Mouse (Mus musculus) MEL (cell line): ENCODE data around the gene Fbf1.

Experiments used
- BHLHE40 ChIP-seq: IDR thresholded peaks from 2 replicates; pipeline ENCODE4 v1.6.1; 2012; ENCODE audit warnings: low read depth, mild to moderate bottlenecking, inconsistent platforms, low read length, improper control_type of control experiment, borderline replicate concordance
- CTCF ChIP-seq, 3 experiments: IDR thresholded peaks in 2 of 3; conservative IDR thresholded peaks in 1 of 3; 2 replicates each; pipeline ENCODE4 v1.5.1; 2011 to 2012; ENCODE audit warnings: low read length in 3 of 3, low read depth in 2 of 3, mild to moderate bottlenecking in 2 of 3, improper control_type of control experiment in 1 of 3, inconsistent platforms in 1 of 3, mixed read lengths in 1 of 3, moderate library complexity in 1 of 3; ENCODE audit not compliant: control insufficient read depth in 1 of 3, insufficient read depth in 1 of 3, poor library complexity in 1 of 3, severe bottlenecking in 1 of 3
- EP300 ChIP-seq, 2 experiments: IDR thresholded peaks; 2 replicates each; pipeline ENCODE4 v1.6.1; 2011; ENCODE audit warnings: improper control_type of control experiment in 2 of 2, low read length in 2 of 2, low read depth in 1 of 2, mild to moderate bottlenecking in 1 of 2
- GABPA ChIP-seq: IDR thresholded peaks from 2 replicates; pipeline ENCODE4 v1.6.1; 2012; ENCODE audit warnings: low read depth, mild to moderate bottlenecking, inconsistent platforms, low read length, improper control_type of control experiment, moderate library complexity
- MAFK ChIP-seq: IDR thresholded peaks from 2 replicates; pipeline ENCODE4 v1.6.1; 2011; ENCODE audit warnings: low read depth, mild to moderate bottlenecking, low read length, improper control_type of control experiment, borderline replicate concordance
- MAX ChIP-seq: IDR thresholded peaks from 2 replicates; pipeline ENCODE4 v1.6.1; 2011; ENCODE audit warnings: low read length, improper control_type of control experiment
- MYB ChIP-seq: IDR thresholded peaks from 2 replicates; pipeline ENCODE4 v1.6.1; 2011; ENCODE audit warnings: mild to moderate bottlenecking, low read depth, low read length, improper control_type of control experiment
- POLR2A ChIP-seq, 2 experiments: IDR thresholded peaks; 2 replicates each; pipeline ENCODE4 v1.6.1; 2011 to 2012; ENCODE audit warnings: low read length in 2 of 2, mild to moderate bottlenecking in 2 of 2, control low read depth in 1 of 2, improper control_type of control experiment in 1 of 2, low read depth in 1 of 2, moderate library complexity in 1 of 2; ENCODE audit not compliant: control insufficient read depth in 1 of 2, insufficient read depth in 1 of 2, poor library complexity in 1 of 2
- POLR2AphosphoS2 ChIP-seq: IDR thresholded peaks from 2 replicates; pipeline ENCODE4 v1.6.1; 2011; ENCODE audit warnings: low read length, improper control_type of control experiment
- POLR2AphosphoS5 ChIP-seq: IDR thresholded peaks from 2 replicates; pipeline ENCODE4 v1.6.1; 2012; ENCODE audit warnings: low read depth, borderline replicate concordance, mild to moderate bottlenecking, inconsistent platforms, low read length, moderate library complexity, mixed read lengths
- SMC3 ChIP-seq: IDR thresholded peaks from 2 replicates; pipeline ENCODE4 v1.6.1; 2011; ENCODE audit warnings: low read depth, low read length, improper control_type of control experiment
- TBP ChIP-seq: IDR thresholded peaks from 2 replicates; pipeline ENCODE4 v1.8.0; 2011; ENCODE audit warnings: low read depth, low read length, improper control_type of control experiment
- TCF12 ChIP-seq: IDR thresholded peaks from 2 replicates; pipeline ENCODE4 v1.6.1; 2014; ENCODE audit warnings: low read depth, mild to moderate bottlenecking, inconsistent platforms, low read length, improper control_type of control experiment, moderate library complexity
- ZKSCAN1 ChIP-seq: IDR thresholded peaks from 2 replicates; pipeline ENCODE4 v1.6.1; 2012; ENCODE audit warnings: low read depth, mild to moderate bottlenecking, inconsistent platforms, low read length, improper control_type of control experiment, moderate library complexity

DNA sequence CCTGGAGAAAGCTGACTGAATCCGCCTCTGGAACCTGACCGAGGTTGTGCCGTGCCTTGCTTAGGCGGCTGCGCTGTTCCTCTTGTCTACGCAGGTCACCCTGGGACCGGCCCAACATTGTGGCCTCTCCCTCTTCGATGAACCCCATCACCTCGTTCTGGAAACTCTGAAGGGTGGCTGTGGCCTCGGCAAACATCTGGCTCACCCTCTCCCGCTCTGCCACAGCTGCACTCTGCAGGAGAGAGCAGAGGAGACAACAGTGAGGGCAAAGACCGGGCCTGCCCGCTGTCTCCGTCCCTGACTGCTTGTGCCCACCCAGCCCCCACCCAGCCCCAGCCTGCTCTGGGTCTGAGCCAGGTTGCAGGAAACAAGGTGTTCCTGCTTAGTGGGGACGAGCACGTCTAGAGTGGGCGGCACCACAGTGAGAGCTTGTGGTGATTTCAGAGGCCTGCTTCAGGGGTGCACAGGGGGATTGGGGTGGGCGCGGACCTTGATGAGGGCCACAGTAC is 60.1 kb downstream of the Fbf1 start:
- no peak for TF ChIP-seq EP300 (IDR thresholded peaks at IDR 0.05; ENCODE audit: low read depth in 1 of 2, low read length in 2 of 2)
- TF ChIP-seq POLR2A (IDR thresholded peaks at IDR 0.05; ENCODE audit: control insufficient read depth in 1 of 2, insufficient read depth in 1 of 2, low read depth in 1 of 2, low read length in 2 of 2, poor library complexity in 1 of 2) = no peak
- TF ChIP-seq SMC3 = no peak
- TF ChIP-seq GABPA = no peak
- TF ChIP-seq MYB = no peak
- TF ChIP-seq CTCF (IDR thresholded peaks at IDR 0.05 in 2 of 3, conservative IDR thresholded peaks at IDR 0.05 in 1 of 3; ENCODE audit: control insufficient read depth in 1 of 3, insufficient read depth in 1 of 3, low read depth in 2 of 3, low read length in 3 of 3, poor library complexity in 1 of 3, severe bottlenecking in 1 of 3) = no peak
- no peak for TF ChIP-seq BHLHE40
- TF ChIP-seq TBP = no peak
- TF ChIP-seq MAFK = no peak
- no peak for TF ChIP-seq MAX
- TF ChIP-seq ZKSCAN1 = no peak
- TF ChIP-seq TCF12 = no peak
- TF ChIP-seq POLR2AphosphoS2 = no peak
- no peak for TF ChIP-seq POLR2AphosphoS5
